Mouse (Mus musculus) lung, postnatal 0 days (tissue): ENCODE results near the gene Ppp1r35.

Experiments used
- CTCF ChIP-seq: IDR thresholded peaks from 2 replicates; pipeline ENCODE4 v1.5.1; 2016; ENCODE audit warnings: antibody characterized with exemption, mild to moderate bottlenecking
- EP300 ChIP-seq: IDR thresholded peaks from 2 replicates; pipeline ENCODE4 v1.6.1; 2016; ENCODE audit warnings: antibody characterized with exemption, mild to moderate bottlenecking, control low read depth

DNA sequence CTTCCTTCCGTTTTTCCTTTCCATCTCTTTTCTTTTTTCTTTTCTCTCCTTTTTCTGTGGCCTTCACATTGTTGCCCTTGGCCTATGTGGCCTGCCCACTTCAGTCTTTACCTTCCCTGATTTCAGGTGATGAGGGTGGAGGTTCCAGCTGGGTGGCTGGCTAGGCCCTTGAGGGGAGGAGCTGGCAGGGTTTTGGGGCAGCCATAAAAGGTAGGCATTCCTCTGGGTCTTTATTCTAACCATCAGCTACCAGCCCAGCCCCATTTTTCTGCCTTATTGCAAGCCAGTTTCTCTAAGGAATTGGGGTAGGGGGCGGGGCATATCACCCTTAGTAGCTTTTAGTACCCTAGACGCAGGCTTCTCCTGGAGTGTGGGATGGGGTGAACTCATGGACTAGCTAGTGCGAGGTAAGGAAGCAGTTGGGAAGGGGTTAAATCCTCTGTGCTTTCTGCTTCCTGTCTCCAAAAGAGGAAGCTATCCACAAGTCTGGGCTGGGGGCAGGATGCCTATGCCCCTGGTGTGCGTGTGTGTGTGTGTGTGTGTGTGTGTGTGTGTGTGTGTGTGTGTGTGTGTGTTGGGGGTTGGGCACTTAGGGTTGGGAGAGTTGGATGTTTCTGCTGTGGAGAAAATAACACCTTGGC, 30.4 kb upstream of the Ppp1r35 start:
- TF ChIP-seq EP300 (no peak; the same call in 1 of the 2 replicates), CTCF (no peak; the same call in 1 of the 2 replicates)
